Mouse (Mus musculus): ENCODE results near the gene Vmn1r236. TPM values are rescaled to one million over a fixed set of nuclear protein-coding genes. Genes with fewer than 3 reads are reported as not detected.

Vmn1r236 gene
- total RNA-seq (2017) = 0.12 and 0.37 TPM in 2 replicates

DNA sequence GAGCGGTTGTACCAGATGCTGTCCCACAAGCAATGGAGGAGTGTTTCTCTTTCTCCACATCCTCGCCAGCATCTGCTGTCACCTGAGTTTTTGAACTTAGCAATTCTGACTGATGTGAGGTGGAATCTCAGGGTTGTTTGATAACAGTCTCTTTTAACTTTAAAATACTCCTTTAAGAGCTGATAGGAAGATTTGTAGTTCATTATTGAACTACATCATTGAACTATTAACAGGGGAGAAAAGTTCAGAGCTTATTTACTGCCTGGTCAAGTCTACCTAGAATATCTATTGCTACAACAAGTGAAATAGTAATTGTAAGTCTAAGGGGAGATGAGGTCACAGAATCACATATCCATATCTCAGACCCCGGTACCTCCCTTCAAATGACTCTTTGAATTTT lies at the start of gene Vmn1r236:
Vmn1r236 (plus strand) TSS at position 301 of the 400 bp plus-strand sequence.
- ATAC-seq (ENCODE audit: extremely low read depth, insufficient number of reproducible peaks, low FRiP score, poor library complexity, severe bottlenecking) = no peak

DNA sequence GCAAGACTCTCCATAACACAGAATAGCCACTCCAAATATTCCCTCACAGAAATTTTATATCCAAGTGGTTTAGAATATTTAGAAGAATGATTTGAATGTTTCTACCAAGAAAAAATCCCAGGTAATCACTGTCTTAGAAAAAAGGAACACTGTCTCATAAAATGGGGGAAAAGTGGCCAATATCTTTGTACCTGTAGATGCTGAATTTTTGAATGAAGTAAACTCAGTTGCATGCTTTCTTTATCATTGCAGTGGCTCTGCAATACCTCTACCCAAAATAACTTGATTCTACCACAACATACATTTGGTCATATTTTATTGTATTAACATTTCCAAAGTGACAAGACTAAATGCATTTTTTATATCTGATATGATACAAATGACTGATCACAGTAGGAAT lies 26.6 kb upstream of the Vmn1r236 start, which contains the start of gene Vmn1r235:
Vmn1r235 (plus strand) TSS at position 301 of the 400 bp plus-strand sequence.
- ATAC-seq (ENCODE audit: extremely low read depth, insufficient number of reproducible peaks, low FRiP score, poor library complexity, severe bottlenecking) = no peak

DNA sequence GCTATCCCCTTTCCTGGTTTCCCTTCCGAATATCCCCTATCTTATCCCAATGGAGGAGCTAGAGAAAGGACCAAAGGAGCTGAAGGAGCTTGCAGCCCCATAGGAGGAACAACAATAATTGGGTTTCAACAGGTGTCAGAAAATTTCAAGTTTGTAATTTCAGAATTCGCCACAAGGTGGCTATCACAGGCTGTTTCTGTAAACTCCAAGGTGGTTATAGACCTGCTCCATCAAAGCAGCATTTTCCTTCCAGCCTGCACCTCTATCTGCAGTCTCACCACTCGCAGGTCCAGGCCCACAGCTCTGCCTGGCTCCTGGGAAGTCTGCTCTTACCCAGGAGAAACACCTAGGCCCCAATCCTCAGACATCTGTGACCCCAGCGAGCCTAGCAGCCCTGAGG lies 10.6 kb upstream of the Vmn1r236 start:
- peak; percentile 58; the same call in 1 of the 2 replicates for ATAC-seq (ENCODE audit: extremely low read depth, insufficient number of reproducible peaks, low FRiP score, poor library complexity, severe bottlenecking)

DNA sequence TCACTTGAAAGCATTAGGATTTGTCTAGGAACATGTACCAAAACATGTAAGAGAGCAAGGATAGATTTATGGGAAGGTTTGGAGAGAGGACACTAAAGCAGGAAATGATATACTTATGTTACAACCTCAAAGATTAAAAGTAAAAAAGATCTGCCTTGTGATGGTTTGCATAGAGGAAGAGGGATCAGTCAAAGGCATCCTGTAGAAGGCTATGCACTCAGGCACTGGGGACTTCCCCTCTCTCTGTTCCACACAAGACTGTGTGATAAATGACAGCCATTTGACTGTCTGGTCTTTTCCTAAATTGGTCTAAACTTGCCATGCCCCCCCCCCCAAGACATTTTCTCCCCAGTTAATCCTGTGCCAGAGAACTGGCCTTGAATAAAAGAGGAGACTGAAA lies 1.7 kb downstream of the Vmn1r236 start:
- ATAC-seq (ENCODE audit: extremely low read depth, insufficient number of reproducible peaks, low FRiP score, poor library complexity, severe bottlenecking) = no peak

DNA sequence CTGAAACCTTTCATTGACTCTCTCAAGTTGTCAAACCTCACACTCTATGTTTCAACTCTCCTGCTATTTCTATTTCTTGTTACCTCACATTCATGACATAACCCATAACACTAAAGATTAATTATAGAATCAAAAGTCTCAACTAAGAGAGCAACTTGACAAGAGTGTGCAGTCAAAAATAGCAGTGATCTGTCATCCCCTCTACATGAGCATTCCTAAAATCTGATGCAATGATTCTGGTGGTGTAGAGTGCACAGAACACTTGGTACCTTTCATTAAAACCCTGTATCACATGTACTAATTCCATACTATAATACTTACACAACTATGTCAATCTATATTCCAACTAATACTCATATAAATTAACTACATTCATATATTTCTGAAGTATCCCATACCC lies 7.0 kb downstream of the Vmn1r236 start:
- no peak for ATAC-seq (ENCODE audit: extremely low read depth, insufficient number of reproducible peaks, low FRiP score, poor library complexity, severe bottlenecking)

DNA sequence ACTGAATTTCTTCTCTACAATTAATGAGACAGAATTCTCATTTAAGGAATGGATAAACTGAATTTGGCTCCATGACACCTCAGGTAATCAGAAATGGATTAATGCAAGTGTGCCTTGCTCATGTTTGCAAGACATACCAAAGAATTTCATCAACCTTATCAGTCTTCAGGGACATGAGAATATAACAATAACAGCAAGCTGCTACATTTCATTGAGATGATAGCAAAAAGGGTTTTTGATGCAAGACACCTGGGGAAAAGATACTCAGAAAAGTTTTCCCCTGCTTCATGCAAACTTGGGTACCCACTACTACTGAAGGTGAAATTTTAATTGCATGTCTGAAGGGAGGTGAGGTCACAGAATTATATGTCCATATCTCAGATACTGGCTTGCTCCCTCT lies 28.8 kb downstream of the Vmn1r236 start, which contains the start of gene Vmn1r237:
Vmn1r237 (plus strand) TSS at position 301 of the 400 bp plus-strand sequence.
- ATAC-seq (ENCODE audit: extremely low read depth, insufficient number of reproducible peaks, low FRiP score, poor library complexity, severe bottlenecking) = no peak

Other genes starting within 250 kb of the Vmn1r236 start
- not detected in 2 replicates for gene Vmn1r234, start 56.9 kb upstream of the Vmn1r236 start, total RNA-seq (2017)
- gene Vmn1r235, start 26.5 kb upstream of the Vmn1r236 start, total RNA-seq (2017) = not detected in 2 replicates
- gene Vmn1r237, start 28.9 kb downstream of the Vmn1r236 start, total RNA-seq (2017) = not detected in 2 replicates
- 13.8 and 16.5 TPM in 2 replicates for gene Zfp677, start 100.8 kb downstream of the Vmn1r236 start, total RNA-seq (2017)
- gene Zfp54, start 140.3 kb downstream of the Vmn1r236 start, total RNA-seq (2017) = 3.8 and 5.6 TPM in 2 replicates
- gene Zfp51, start 167.4 kb downstream of the Vmn1r236 start, total RNA-seq (2017) = 19.9 and 22.0 TPM in 2 replicates
- 38.8 and 40.4 TPM in 2 replicates for gene Zfp53, start 206.1 kb downstream of the Vmn1r236 start, total RNA-seq (2017)